Mouse (Mus musculus) left cerebral cortex, adult 2 months (tissue): ENCODE results near the gene Tmem196. TPM values are rescaled to one million over a fixed set of nuclear protein-coding genes. Genes with fewer than 3 reads are reported as not detected.

Source experiments
- DNase-seq, 2 experiments: peaks; one replicate each; pipeline ENCODE4 v3.0.0; 2021 to 2022; ENCODE audit warnings: low spot score in 2 of 2, mixed read lengths in 1 of 2; ENCODE audit errors: extremely low spot score in 1 of 2
- H3K27ac ChIP-seq: fragments of 200-600 bp; 2 replicates; pipeline ENCODE4 v1.8.1; 2022
- H3K4me3 ChIP-seq: fragments of 200-600 bp; 2 replicates; pipeline ENCODE4 v1.8.1; 2022
- CTCF ChIP-seq: fragments of 200-600 bp; IDR thresholded peaks from 2 replicates; pipeline ENCODE4 v1.8.1; 2022; ENCODE audit warnings: antibody characterized with exemption, mild to moderate bottlenecking, moderate library complexity
- intact Hi-C: fragments of 180-260 bp; cut with DNase I; formaldehyde crosslinking; loops from one replicate; pipeline ENCODE4 v1.15.1; 2025
- long read RNA-seq, 2 experiments: library from polyadenylated mRNA; stranded (forward); transcript quantifications; one replicate each; pipeline ENCODE4 v2.0.0; 2021; ENCODE audit warnings: borderline mapping rate in 2 of 2
- total RNA-seq, 2 experiments: library from RNA; stranded (reverse); gene quantifications; 2 replicates each; pipeline ENCODE4 v1.2.3; 2021

Gene Tmem196
- 10 to 100 TPM; 34.5 to 37.2 TPM for total RNA-seq
- long read RNA-seq, experiment 1, transcript Tmem196-205 (5 exons, 646 nt), result minor isoform, 10 of 35 reads
- long read RNA-seq, experiment 1, transcript Tmem196-203 (5 exons, 3,192 nt), result minor isoform, 6 of 35 reads
- long read RNA-seq, experiment 1, transcript Tmem196-201 (4 exons, 1,678 nt), result major isoform, 11 of 35 reads
- long read RNA-seq, experiment 1, partial matches to known transcripts, result 0 of 35 reads
- long read RNA-seq, experiment 1, other reads (novel, unspliced or antisense), result 5 of 35 reads
- long read RNA-seq, experiment 2, transcript Tmem196-205 (5 exons, 646 nt), result major isoform, 7 of 13 reads
- long read RNA-seq, experiment 2, partial matches to known transcripts, result 0 of 13 reads
- long read RNA-seq, experiment 2, other reads (novel, unspliced or antisense), result 0 of 13 reads

- peak within 1 kb of the TSS; percentile 92 for H3K27ac ChIP-seq
- H3K4me3 ChIP-seq, result peak within 1 kb of the TSS; percentile 62
- intact Hi-C loops, result no loop called here
- peak; percentile 37 to 43 for DNase-seq
- TF ChIP-seq CTCF, result no peak
Measured at GRCm38 (mm10) chr12:119945589-119946310, at the start of gene Tmem196. TSS of gene Tmem196 (plus strand) at chr12:119945822.

GRCm38 (mm10) chr12:119946311-119946692 is 680 bp downstream of the Tmem196 start:
- intact Hi-C loops, result no loop called here
- peak overlapping the region; percentile 92 for H3K27ac ChIP-seq
- peak in 1 of 2 experiments; percentile 36 for DNase-seq

GRCm38 (mm10) chr12:119957041-119957440 is 11.4 kb downstream of the Tmem196 start:
- intact Hi-C loops, result no loop called here
- DNase-seq, result no peak
- TF ChIP-seq CTCF, result no peak
- Histone ChIP-seq H3K27ac (no peak overlapping the region), H3K4me3 (no peak overlapping the region)

More at GRCm38 (mm10) chr12:119946311-119946692, 680 bp downstream of the Tmem196 start:
- peak overlapping the region; percentile 62 for H3K4me3 ChIP-seq
- TF ChIP-seq CTCF, result no peak

GRCm38 (mm10) chr12:119960730-119961129 is 15.1 kb downstream of the Tmem196 start:
- DNase-seq, result peak; percentile 20 to 30

GRCm38 (mm10) chr12:119965373-119965772 is 19.8 kb downstream of the Tmem196 start:
- Histone ChIP-seq H3K27ac (no peak overlapping the region), H3K4me3 (no peak overlapping the region)
- no peak for TF ChIP-seq CTCF
- DNase-seq, result no peak
- intact Hi-C loops, result no loop called here

More at GRCm38 (mm10) chr12:119960730-119961129, 15.1 kb downstream of the Tmem196 start:
- TF ChIP-seq CTCF, result no peak
- no peak overlapping the region for H3K4me3 ChIP-seq
- intact Hi-C loops, result no loop called here
- no peak overlapping the region for H3K27ac ChIP-seq

- Histone ChIP-seq H3K27ac (no peak overlapping the region), H3K4me3 (no peak overlapping the region)
- TF ChIP-seq CTCF, result no peak
- DNase-seq, result no peak
- intact Hi-C loops, result no loop called here
Measured at GRCm38 (mm10) chr12:119970068-119970467, 24.4 kb downstream of the Tmem196 start.

GRCm38 (mm10) chr12:119981731-119982130 is 36.1 kb downstream of the Tmem196 start:
- intact Hi-C loops, result loop anchor here (1.0 to 5.0 kb wide), 3 partner anchors 554 to 1049 kb away; no protein-coding TSS in a partner anchor
- Histone ChIP-seq H3K4me3 (no peak overlapping the region), H3K27ac (no peak overlapping the region)
- TF ChIP-seq CTCF, result peak; percentile 86
- peak; percentile 42 to 51 for DNase-seq

- H3K27ac ChIP-seq, result peak overlapping the region; percentile 55
- intact Hi-C loops, result no loop called here
- DNase-seq, result no peak
- TF ChIP-seq CTCF, result peak; percentile 2
- H3K4me3 ChIP-seq, result no peak overlapping the region
Measured at GRCm38 (mm10) chr12:119998267-119998666, 52.6 kb downstream of the Tmem196 start.

GRCm38 (mm10) chr12:120004280-120004679 is 58.7 kb downstream of the Tmem196 start:
- DNase-seq, result no peak
- Histone ChIP-seq H3K27ac (no peak overlapping the region), H3K4me3 (no peak overlapping the region)
- TF ChIP-seq CTCF, result no peak
- intact Hi-C loops, result no loop called here

GRCm38 (mm10) chr12:120014768-120015167 is 69.1 kb downstream of the Tmem196 start:
- no peak for DNase-seq
- intact Hi-C loops, result no loop called here
- H3K27ac ChIP-seq, result peak overlapping the region; percentile 58
- TF ChIP-seq CTCF, result no peak
- no peak overlapping the region for H3K4me3 ChIP-seq

GRCm38 (mm10) chr12:120015201-120015600 is 69.6 kb downstream of the Tmem196 start:
- H3K27ac ChIP-seq, result peak overlapping the region; percentile 58
- no peak for DNase-seq
- TF ChIP-seq CTCF, result no peak
- intact Hi-C loops, result no loop called here
- H3K4me3 ChIP-seq, result no peak overlapping the region
